Mouse (Mus musculus) embryonic facial prominence, embryonic 11.5 days (tissue): ENCODE results near the gene Inhbe. TPM values are rescaled to one million over a fixed set of nuclear protein-coding genes. Genes with fewer than 3 reads are reported as not detected.

Source experiments
- ATAC-seq: fragments of 200-750 bp; cut with Nextera tagmentation; replicated peaks from 2 replicates; pipeline ENCODE4 v1.8.0; 2017; ENCODE audit warnings: low read depth; ENCODE audit not compliant: insufficient number of reproducible peaks, low FRiP score, low TSS enrichment
- DNase-seq: peaks from one replicate; pipeline ENCODE4 v3.0.0-alpha.2; 2015; ENCODE audit warnings: low spot score
- H3K27ac ChIP-seq: fragments of 300-500 bp; sonication (generic); replicated peaks from 2 replicates; pipeline ENCODE4 v1.5.1; 2014; ENCODE audit warnings: mild to moderate bottlenecking, low read depth, low read length, control low read depth
- H3K27me3 ChIP-seq: fragments of 300-500 bp; sonication (generic); 2 replicates; pipeline ENCODE4 v1.6.1; 2014; ENCODE audit warnings: mild to moderate bottlenecking, low read length, moderate library complexity, mixed read lengths; ENCODE audit not compliant: control insufficient read depth, insufficient read depth
- H3K36me3 ChIP-seq: fragments of 300-500 bp; sonication (generic); replicated peaks from 2 replicates; pipeline ENCODE4 v1.6.1; 2014; ENCODE audit warnings: low read depth, mild to moderate bottlenecking, low read length, moderate library complexity, mixed read lengths; ENCODE audit not compliant: control insufficient read depth, insufficient read depth
- H3K4me1 ChIP-seq: fragments of 300-500 bp; sonication (generic); 2 replicates; pipeline ENCODE4 v1.6.1; 2014; ENCODE audit warnings: low read length, mixed read lengths; ENCODE audit not compliant: control insufficient read depth, insufficient read depth
- H3K4me2 ChIP-seq: fragments of 300-500 bp; sonication (generic); 2 replicates; pipeline ENCODE4 v1.6.1; 2014; ENCODE audit warnings: low read depth, mild to moderate bottlenecking, control low read depth, low read length, moderate library complexity
- H3K4me3 ChIP-seq: fragments of 300-500 bp; sonication (generic); 2 replicates; pipeline ENCODE4 v1.5.1; 2014; ENCODE audit warnings: low read depth, low read length, control low read depth
- H3K9ac ChIP-seq: fragments of 300-500 bp; sonication (generic); replicated peaks from 2 replicates; pipeline ENCODE4 v1.6.1; 2014; ENCODE audit warnings: mild to moderate bottlenecking, control low read depth, low read length
- H3K9me3 ChIP-seq: fragments of 300-500 bp; sonication (generic); replicated peaks from 2 replicates; pipeline ENCODE4 v1.6.1; 2016; ENCODE audit warnings: mild to moderate bottlenecking, low read length, inconsistent platforms, mixed read lengths; ENCODE audit not compliant: control insufficient read depth
- WGBS: fragments of 180-500 bp; shearing (Covaris S2); extraction: QIAGEN DNeasy Blood & Tissue Kit; methylation state at CpG from one replicate; pipeline ENCODE4 v1.1.7; 2014; 5-methylcytosine and 5-hydroxymethylcytosine counted together
- polyA plus RNA-seq: library from polyadenylated mRNA; unstranded; fragments of >200 nt; fragmentation: Nextera tagmentation; extraction: Ambion mirVana; gene quantifications from 2 replicates; pipeline ENCODE4 v1.2.1, GENCODE M21; 2014

Gene Inhbe
- polyA plus RNA-seq, 1 experiment from 2014 or later: not detected

DNA sequence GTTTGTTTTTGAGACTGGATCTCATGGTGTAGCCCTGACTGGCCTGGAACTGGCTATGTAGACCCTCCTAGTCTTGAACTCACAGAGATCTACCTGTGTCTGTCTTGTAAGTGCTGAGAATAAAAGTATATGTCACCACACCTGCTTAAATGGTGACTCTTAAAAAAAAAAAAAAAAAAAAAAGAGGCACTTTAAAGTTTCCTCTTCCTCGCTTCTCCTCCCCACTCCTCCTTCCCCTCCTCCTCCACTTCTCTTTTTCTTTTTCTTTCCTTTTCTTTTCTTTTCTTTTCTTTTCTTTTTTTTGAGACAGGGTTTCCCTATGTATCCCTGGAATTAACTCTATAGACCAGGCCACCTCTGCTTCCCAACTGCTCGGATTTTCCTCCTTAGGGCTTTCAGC, 16.8 kb upstream of the Inhbe start:
- Histone ChIP-seq H3K27me3 (no peaks in the 10 kb centered on the region), H3K4me3 (no peak overlapping the region), H3K27ac (no peak overlapping the region), H3K9me3 (no peaks in the 10 kb centered on the region), H3K4me1 (no peaks in the 10 kb centered on the region), H3K36me3 (no peaks in the 10 kb centered on the region), H3K9ac (no peak overlapping the region), H3K4me2 (no peak overlapping the region)
- no peak for ATAC-seq
- no peak for DNase-seq
- WGBS: 64% methylated on average over 2 of the region's 2 CpGs

DNA sequence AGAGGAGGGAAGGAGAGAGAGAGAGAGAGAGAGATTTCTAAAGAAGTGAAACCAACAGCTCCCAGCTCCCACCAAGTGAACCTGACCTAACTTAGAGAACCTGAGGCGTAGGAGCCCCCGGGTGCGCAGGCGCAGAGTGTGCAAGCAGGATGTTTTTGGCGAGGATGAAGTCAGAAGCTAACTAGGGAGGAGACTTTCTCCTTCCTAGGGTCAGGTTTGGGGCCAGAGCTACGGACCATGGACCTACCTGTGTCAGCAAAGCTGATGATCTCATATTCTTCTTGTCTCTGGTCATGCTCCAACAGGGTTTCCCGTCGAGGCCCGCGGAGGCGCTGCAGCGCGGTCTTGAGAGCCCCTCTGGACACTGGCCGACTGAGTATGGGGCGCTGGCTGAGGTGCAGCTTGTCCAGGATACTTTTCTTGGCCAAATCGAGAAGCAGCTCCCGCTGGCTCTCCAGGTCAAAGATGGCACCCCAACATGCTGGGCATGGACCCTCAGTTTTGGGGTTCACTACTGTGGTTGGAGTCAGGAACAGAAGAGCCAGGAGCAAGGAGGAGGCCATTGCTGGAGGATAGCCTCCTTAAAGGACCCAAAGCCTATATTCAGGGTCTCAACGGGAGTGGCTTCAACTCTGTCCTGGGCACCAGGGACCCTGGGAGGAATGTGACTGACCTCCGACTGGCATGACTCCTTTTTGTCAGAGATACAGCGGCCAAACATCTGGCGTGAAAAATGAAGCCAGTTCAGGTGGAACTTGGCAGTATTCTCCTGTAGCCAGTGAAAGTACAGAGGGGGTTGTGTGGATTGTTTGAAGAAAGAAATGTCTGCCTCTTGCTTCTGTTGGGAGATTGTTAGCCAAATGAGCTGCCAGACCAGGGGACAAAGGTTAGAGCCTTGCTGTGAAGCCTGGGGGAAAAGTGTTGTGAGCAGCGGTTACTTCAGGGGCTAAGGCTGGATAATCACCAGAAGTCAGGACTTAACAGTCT, 15.9 kb upstream of the Inhbe start, which contains the start of gene Inhbc:
Inhbc (minus strand) TSS at position 598 of the 987 bp plus-strand sequence.
- H3K27me3 ChIP-seq: no peaks in the 10 kb centered on the region
- H3K9ac ChIP-seq: no peak within 1 kb of the TSS
- no peak within 1 kb of the TSS for H3K27ac ChIP-seq
- no peaks in the 10 kb centered on the region for H3K36me3 ChIP-seq
- H3K9me3 ChIP-seq: no peaks in the 10 kb centered on the region
- ATAC-seq (no peak), DNase-seq (no peak)
- WGBS: 77% methylated on average over 22 of the region's 22 CpGs
- H3K4me1 ChIP-seq: no peaks in the 10 kb centered on the region
- H3K4me2 ChIP-seq: no peak within 1 kb of the TSS
- no peak within 1 kb of the TSS for H3K4me3 ChIP-seq

DNA sequence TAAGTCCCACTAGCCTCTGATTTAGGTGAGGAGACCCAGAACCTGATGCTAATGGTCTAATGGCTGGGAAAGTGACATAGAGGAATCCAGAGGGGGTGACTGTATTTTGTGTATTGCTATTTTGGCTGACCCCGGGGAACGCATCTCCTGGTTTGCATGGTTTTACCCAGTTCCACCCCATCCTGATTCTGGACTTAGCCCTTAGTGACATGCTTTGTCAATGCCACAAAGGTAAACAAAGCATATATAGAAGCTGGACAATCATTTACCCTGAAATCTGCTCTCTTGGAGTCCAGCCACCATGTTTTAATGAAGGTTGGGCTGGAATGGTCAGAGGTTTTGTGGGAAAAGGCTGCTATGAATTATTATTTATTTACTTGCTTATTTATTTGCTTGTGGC, 14.1 kb upstream of the Inhbe start:
- Histone ChIP-seq H3K27ac (no peak overlapping the region), H3K27me3 (no peaks in the 10 kb centered on the region), H3K36me3 (no peaks in the 10 kb centered on the region), H3K9ac (no peak overlapping the region), H3K9me3 (no peaks in the 10 kb centered on the region), H3K4me2 (no peak overlapping the region), H3K4me3 (no peak overlapping the region), H3K4me1 (no peaks in the 10 kb centered on the region)
- DNase-seq: no peak
- no peak for ATAC-seq
- 86% methylated on average over 2 of the region's 2 CpGs for WGBS

GRCm38 (mm10) chr10:127367116-127367515, 12.9 kb upstream of the Inhbe start:
- Histone ChIP-seq H3K9ac (no peak overlapping the region), H3K9me3 (no peaks in the 10 kb centered on the region), H3K27ac (no peak overlapping the region), H3K36me3 (no peaks in the 10 kb centered on the region), H3K4me2 (no peak overlapping the region), H3K4me3 (no peak overlapping the region), H3K4me1 (no peaks in the 10 kb centered on the region), H3K27me3 (no peaks in the 10 kb centered on the region)
- DNase-seq: no peak
- WGBS: 66% methylated on average over 5 of the region's 5 CpGs
- ATAC-seq: no peak

DNA sequence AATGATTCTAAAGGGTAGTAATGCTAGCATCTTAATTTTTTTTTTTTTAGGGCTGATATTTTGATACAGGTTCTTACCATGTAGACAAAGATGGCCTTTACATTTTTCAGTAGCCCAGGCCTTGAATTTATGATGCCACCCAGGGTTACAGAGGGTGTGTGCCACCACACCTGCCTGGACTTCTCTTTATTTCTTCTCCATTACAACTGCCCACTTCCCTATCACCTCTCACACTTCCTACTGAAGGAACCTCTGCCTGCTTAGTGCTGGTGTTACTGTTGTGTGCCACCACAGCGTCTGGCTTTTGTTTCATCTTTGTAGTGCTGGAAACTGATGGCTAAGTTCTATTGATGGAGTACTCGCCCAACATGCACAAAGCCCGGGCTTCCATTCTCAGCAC, 6.5 kb upstream of the Inhbe start:
- no peaks in the 10 kb centered on the region for H3K36me3 ChIP-seq
- no peaks in the 10 kb centered on the region for H3K27me3 ChIP-seq
- no peak overlapping the region for H3K27ac ChIP-seq
- 78% methylated on average over 3 of the region's 3 CpGs for WGBS
- H3K9me3 ChIP-seq: no peaks in the 10 kb centered on the region
- no peak for DNase-seq
- no peak for ATAC-seq
- H3K9ac ChIP-seq: no peak overlapping the region
- H3K4me3 ChIP-seq: no peak overlapping the region
- no peaks in the 10 kb centered on the region for H3K4me1 ChIP-seq
- no peak overlapping the region for H3K4me2 ChIP-seq

- Histone ChIP-seq H3K9ac (no peak overlapping the region), H3K27me3 (no peaks in the 10 kb centered on the region), H3K36me3 (no peaks in the 10 kb centered on the region), H3K4me3 (no peak overlapping the region), H3K27ac (no peak overlapping the region), H3K4me2 (no peak overlapping the region), H3K4me1 (no peaks in the 10 kb centered on the region), H3K9me3 (no peaks in the 10 kb centered on the region)
- ATAC-seq: no peak
- WGBS: 43% methylated on average over 10 of the region's 10 CpGs
- no peak for DNase-seq
Observed at GRCm38 (mm10) chr10:127355336-127355735, 1.1 kb upstream of the Inhbe start.

- DNase-seq (no peak), ATAC-seq (no peak)
- no peaks in the 10 kb centered on the region for H3K36me3 ChIP-seq
- no peak overlapping the region for H3K27ac ChIP-seq
- 90% methylated on average over 11 of the region's 11 CpGs for WGBS
- H3K9me3 ChIP-seq: no peaks in the 10 kb centered on the region
- H3K4me2 ChIP-seq: no peak overlapping the region
- no peaks in the 10 kb centered on the region for H3K27me3 ChIP-seq
- H3K4me1 ChIP-seq: no peaks in the 10 kb centered on the region
- no peak overlapping the region for H3K4me3 ChIP-seq
- H3K9ac ChIP-seq: no peak overlapping the region
Observed at GRCm38 (mm10) chr10:127352766-127353165, 1.4 kb downstream of the Inhbe start.

DNA sequence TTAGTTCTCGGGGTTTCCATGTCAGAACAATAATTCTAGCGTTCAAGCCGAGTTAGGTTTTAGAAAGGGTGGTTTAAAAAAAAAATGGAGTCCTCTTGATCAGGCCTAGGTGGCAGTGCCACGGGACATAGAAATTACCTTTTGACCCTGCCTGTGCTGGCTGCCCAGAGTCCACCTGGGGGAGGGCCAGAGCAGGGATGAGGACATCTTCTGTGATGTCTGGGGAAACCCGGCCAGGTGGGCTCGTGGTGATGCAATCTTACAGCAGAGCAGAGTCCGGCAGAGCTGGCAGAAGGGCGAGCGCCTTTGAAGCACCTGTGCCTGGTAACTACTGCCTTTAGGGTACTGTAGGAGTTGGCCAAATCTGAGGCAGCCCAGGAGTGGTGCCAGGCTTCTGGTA, 2.0 kb downstream of the Inhbe start:
- Histone ChIP-seq H3K27ac (no peak overlapping the region), H3K4me1 (no peaks in the 10 kb centered on the region), H3K4me3 (no peak overlapping the region), H3K9ac (no peak overlapping the region), H3K9me3 (no peaks in the 10 kb centered on the region), H3K27me3 (no peaks in the 10 kb centered on the region), H3K36me3 (no peaks in the 10 kb centered on the region), H3K4me2 (no peak overlapping the region)
- 86% methylated on average over 9 of the region's 9 CpGs for WGBS
- no peak for DNase-seq
- no peak for ATAC-seq
